Mouse (Mus musculus) right cerebral cortex, adult 18-20 months (tissue): ENCODE measurements around the gene Psrc1.

Experiments used
- DNase-seq: peaks from one replicate; pipeline ENCODE4 v3.0.0; 2022; ENCODE audit warnings: mixed read lengths

Gene Psrc1

DNA sequence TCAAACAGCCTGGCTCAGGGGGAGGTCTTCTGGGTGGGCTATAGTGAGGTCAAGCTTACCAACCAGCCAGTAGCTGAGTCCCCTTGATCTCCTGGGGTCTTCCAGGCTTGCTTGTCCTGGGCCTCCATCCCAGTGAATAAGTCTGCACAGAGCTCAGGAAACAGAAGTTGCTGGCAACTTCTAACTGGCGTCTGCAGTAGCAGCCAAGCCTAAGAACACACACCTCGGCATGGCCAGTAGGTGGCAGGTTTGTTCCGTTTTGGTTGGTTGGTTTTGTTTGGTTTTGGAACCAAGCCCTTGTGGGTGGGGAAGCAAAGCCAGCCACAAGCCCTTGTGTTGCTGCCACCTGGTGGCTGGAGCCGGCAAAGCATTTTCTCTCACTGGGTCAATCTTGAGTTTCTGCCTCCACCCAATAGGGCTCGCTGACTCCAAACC lies 5.5 kb downstream of the Psrc1 start:
- peak; percentile 96 for DNase-seq

- DNase-seq, result no peak
Observed at GRCm38 (mm10) chr3:108392299-108392698, 8.7 kb downstream of the Psrc1 start.

DNA sequence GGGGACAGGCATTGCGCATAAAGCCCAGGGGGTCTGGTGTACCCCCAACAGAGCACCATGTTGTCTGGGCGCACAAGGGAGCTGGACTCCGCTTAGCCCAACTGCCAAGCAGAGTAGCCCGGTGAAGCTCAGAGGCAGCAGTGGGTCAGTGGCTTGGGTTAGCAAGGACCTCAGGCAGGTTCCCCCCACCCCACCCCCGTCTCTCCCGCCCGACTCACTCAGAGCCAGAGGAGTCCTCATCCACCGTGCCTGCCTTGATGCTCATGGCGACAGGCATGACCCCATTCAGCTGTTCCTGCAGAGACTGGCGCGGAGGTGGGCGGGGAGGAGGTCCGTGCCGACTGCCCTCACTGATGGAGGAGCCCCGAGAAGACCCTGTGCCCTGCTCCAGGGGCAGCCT lies 9.2 kb downstream of the Psrc1 start:
- no peak for DNase-seq

DNA sequence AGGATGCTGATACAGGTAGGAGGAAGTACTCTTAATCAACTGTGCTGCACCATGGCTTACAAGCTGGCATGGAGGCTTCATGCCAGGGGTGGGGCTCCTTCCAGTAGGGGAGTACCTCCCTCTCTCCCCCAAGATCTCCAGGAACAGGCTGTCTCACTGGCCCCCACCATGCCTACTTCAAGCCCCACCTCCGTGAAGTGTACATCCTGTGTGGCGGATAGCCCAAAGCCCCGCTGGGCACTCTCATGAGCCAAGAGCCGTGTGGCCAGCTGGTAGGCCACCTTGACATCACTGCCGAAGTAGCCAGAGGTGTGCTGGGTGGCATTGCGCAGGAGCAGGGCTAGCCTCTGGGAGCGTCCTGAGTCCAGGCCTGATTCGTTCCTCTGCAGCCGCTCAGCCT lies 14.6 kb downstream of the Psrc1 start:
- DNase-seq, result no peak

DNA sequence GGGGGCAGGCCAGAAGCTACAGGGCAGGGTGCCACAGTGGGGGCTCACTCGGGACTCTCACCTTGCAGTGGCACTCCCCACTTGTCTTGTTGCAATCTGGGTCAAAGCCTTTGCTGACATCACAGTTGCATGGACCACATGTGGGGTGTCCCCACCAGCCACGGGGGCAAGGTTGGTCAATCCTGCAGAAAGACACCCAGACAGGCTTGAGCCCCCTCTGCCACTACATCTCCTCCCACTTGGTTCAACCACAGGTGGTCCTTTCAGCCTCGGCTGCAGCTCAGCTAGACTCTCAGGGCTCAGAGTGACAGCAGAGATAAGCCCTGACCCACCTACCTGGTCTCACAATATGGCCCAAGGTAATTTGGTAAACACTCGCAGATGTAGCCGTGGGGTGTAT lies 16.8 kb downstream of the Psrc1 start:
- no peak for DNase-seq

DNA sequence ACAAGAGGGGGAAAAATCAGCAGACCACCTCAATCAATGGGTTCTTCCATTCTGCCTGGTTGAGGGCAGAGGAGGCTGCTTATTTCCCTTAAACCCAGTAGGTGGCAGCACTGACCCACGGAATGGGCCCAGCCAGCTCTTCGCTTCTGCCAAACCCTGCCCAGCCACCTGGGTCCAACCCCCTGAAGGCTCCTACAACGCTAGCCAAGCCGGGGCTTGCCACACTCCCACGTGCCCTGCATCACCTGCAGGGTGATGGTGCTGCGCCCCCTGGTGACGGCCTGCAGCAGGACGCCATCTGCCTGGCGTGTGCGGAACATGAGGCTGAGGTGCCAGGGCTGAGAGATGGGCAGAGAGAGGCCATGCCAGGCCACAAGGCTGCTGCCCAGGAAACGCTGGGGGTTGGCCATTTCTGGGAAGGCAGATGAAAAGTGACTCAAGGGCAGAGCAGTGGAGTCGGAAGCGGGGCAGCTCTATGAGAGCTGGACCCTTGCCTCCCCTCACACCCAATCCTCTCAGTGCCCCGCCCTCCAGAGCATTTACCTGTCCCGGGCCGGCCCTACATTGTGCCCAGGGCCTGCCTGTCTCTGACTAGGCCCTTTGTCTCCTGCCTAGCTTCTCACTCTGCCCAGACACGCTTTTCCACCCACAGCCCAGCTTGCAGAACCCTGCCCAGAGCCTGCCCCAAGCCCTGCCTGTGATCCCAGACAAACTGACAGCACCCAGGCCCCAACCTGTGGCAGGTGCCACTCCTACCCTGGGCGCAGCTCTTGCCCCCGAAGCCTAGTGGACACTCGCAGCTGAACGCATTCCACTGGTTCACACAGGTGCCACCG lies 18.3 kb downstream of the Psrc1 start:
- peak; percentile 85 for DNase-seq

- no peak for DNase-seq
Observed at GRCm38 (mm10) chr3:108402528-108402920, 18.9 kb downstream of the Psrc1 start.

DNA sequence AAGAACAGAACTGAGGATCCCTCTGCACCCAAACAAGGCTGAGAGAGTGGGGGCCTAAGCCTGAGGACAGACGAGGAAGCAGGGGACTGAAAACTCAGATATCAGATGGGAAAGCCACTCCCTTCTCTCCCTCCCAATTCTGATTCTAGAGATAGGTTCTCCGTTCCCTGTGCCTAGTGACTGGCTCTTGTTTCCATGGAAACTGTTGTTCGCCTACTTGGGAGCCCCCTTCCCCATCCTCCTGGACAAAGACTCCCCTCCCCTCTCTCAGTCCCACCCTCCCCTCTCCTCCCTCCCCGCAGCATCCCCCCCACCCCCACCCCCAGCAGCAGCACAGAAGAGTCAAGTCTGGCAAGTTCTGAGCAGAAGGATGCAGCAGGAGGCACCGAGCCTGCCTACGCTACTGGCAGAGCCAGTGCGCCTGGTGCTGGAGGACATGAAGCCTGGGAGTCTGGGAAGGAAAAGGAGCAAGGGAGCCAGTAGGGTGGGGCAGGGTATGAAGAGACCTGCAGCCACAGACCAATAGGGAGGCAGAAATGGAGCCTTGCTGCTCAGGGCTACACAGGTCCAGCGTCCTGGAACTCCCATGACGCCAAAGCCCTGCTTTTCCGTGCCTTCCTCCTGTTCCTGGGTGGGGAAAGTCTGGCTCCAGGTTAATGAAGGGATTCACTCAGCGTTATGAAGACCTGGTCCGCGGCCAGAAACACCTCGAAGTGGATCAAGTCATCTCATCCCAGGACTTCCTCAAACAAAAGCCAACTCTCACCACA lies 22.1 kb downstream of the Psrc1 start:
- peak; percentile 86 for DNase-seq

DNA sequence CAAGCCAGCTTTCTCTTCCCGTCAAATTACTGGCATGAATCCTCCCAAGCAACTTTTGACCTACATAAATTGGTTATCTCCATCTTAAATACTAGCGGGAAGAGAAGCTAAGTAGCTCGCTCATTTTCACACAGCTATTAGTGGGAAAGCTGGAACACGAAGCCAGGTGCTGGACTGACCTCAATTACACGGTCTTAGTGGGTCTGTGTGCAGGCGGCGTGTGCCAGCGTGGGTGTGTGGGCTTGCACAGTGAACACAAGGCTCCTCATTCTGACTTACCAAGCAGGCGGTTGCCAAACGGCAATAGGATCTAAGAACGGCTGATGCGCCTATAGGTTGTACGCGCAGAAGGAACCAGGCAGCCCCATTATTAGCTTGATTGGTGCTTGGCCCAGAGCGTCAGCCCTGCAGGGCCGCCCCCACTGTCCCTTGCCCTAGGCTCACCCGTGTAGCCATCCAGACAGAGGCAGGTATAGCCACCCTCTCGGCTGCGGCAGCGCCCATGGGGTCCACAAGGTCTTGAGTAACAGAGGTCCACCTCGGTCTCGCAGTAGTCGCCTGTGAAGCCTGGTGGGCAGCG lies 22.8 kb downstream of the Psrc1 start:
- DNase-seq, result peak; percentile 71

DNA sequence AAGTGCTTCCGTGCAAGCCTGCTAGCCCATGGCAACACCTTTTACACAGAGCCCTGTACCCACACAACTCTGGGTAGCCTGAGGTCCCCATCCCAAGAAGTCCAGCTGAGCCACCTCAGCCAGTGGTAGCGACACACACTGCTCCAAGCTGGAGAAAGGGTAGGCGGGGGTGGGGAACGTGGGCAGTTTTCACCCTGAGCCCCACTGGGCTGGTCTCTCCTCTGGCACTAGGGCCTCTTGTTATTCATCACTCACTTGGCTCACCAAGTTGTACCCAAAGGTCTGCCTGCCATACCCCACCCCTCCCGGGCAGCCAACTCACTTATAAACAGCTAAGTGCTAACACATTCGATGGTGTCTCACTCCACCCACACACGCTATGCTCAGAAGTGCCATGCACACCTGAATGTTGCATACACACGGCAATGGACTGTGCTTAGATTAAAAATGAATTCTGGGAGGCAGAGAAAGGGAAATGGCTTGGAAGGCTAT lies 24.9 kb downstream of the Psrc1 start:
- no peak for DNase-seq

- no peak for DNase-seq
Observed at GRCm38 (mm10) chr3:108409656-108410358, 26.2 kb downstream of the Psrc1 start.

DNA sequence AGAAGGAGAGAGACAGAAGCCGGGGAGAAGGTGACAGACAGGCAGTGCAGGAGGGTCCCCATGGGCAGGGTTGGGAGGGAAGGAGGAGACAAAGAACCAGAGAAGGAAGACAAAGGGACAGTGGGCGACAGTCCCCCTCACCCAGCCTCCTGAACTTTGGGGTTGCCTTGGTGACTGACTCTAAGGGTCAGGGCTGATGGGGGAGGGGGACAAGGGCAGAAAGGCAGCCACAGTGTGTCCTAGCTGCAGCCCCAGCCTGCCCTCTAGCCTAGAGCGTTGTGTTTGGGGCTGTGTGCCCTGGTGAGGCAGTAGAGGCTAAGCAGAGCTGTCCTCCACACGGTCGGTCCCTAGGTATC lies 26.7 kb downstream of the Psrc1 start:
- DNase-seq, result no peak

DNA sequence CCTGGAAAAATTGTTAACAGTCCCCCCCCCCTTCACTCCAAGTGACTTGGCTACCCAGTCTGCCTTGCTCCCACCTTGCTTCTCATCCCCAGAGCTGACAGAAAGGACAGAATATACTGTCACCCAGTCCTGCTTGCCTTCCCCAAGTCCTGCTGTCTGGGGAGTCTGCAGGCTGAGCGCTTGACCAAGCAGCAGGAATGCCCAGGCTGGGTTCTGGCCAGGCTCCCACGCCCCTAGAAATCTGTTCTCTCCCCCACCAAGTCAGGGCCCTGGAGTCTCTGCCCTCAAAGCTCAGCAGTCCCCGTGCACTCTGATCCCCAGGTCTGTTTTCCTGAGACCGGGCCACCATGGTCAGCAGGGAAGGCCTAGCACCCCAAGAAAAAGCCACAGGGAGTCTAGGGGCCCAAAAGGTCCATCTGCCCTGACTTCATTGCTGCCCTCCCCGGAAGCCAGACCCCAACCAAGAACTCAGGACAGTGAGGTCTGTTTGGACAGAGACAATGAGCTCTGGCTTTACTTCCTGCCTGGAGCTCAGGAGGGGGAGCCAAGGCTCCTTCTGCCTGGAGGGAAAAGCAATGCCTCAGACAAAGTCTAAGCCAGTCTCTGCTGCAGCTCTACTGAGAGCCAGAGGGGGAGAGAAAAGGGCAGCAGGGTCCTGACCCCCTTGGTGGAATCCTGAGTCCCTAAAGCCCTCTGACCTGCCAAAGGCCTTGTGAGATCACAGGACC lies 27.6 kb downstream of the Psrc1 start:
- DNase-seq, result no peak

DNA sequence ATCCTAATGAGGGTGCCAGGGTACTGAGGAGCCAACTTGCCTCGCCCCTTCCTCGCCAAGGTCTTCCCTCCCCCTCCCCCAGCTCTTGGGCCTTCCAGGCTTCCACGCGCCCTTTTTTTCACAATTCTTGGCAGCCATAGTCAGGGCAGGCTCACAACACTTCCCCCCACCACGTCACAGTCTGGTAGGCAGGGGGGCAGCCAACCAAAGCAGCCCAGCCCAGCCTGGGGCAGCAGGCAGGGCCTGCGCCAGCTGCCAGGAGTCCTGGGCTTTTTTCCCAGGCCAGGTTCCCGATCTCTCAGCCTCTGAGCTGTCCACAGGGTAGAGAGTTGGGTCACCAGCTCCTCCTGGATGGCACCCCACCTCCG lies 28.1 kb downstream of the Psrc1 start:
- DNase-seq, result peak; percentile 57

GRCm38 (mm10) chr3:108413634-108414360 lies 30.2 kb downstream of the Psrc1 start:
- no peak for DNase-seq

- peak; percentile 57 for DNase-seq
Observed at GRCm38 (mm10) chr3:108414857-108415830, 31.5 kb downstream of the Psrc1 start, which contains the start of gene Celsr2. TSS of gene Celsr2 (minus strand) at chr3:108415552.

- peak; percentile 89 for DNase-seq
Observed at GRCm38 (mm10) chr3:108415831-108416223, 32.2 kb downstream of the Psrc1 start.

DNA sequence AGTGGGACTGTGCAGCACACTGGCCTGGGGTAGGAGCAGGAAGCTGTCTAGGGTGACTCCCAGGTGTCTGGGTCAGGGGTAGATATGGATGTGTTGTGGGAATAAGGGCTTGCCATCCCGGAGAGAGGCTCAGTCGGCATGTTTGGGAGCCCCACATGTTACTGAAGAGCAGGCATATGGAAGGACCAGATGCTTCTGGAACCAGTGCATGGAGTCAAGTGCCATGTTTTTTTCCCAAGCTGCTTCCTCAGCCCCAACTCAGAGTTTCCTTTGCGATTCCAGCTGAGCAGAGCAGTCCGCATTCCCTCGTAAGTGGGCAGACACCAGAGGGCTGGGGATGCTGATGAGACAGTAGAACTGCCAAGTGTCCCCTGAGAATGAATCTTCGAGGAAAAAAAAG lies 39.4 kb downstream of the Psrc1 start:
- DNase-seq, result no peak

GRCm38 (mm10) chr3:108423844-108424801 lies 40.5 kb downstream of the Psrc1 start:
- peak; percentile 75 for DNase-seq
